Mouse (Mus musculus) central nervous system, embryonic 11.5 days (tissue): ENCODE measurements around the gene Dscaml1. TPM values are rescaled to one million over a fixed set of nuclear protein-coding genes. Genes with fewer than 3 reads are reported as not detected.

ENCODE experiments used
- polyA plus RNA-seq: library from polyadenylated mRNA; depleted of rRNA; stranded (reverse); fragments of >200 nt; gene quantifications from 2 replicates; pipeline ENCODE4 v1.2.3, GENCODE M21; 2012; rRNA removed

Dscaml1 gene
- 1.6 and 2.0 TPM in 2 replicates for polyA plus RNA-seq

DNA sequence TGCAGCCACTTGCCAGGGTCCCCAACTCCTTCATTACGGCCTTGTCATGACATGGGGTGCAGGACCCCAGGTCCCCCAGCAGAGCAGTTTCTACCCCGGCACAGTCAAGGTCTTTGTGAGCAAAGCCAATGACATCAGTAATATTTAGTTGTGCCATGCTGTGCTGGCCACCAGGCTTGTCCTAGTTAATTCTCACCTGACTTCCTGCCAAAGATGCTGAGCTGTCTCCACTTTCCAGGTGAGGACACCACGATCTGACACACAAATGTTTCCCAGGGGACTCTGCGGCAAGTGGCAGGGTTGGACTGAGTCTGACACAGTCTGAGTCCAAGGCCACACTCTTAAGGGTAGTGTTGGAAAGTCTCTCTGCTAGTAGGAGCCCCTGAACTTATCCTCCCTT lies at the start of gene Dscaml1:
Gene Dscaml1 (plus strand): TSS at position 173 of the 400 bp plus-strand sequence.

DNA sequence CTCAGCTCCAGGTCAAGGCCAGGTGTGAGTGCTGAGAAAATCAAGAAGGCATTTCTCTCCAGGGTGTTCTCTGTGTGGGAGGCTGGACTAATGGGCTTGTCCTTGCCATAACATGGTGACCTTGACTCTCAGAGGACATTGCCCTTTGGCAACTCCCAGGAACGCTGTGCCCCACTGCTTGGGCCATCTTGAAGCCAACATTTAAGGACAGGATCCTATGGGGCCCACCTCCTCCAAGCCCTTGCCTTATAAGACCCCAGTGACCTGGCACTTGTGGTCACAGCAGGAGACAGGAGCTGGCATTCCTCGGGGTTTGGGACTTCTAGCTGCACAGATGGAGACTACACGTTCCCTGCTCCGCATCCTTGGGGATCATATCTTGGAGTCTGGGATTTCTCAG lies 27.0 kb upstream of the Dscaml1 start, which contains the start of gene Fxyd2:
Gene Fxyd2 (plus strand): TSS at position 236 of the 400 bp plus-strand sequence.

Other genes with a start within 250 kb of the Dscaml1 start
- gene BC049352, start 244.6 kb upstream of the Dscaml1 start, polyA plus RNA-seq = not detected in 2 replicates
- 0.02 and 0.07 TPM in 2 replicates for gene Tmprss4, start 222.5 kb upstream of the Dscaml1 start, polyA plus RNA-seq
- 0.98 and 1.0 TPM in 2 replicates for gene Il10ra, start 157.5 kb upstream of the Dscaml1 start, polyA plus RNA-seq
- gene Tmprss13, start 107.5 kb upstream of the Dscaml1 start, polyA plus RNA-seq = 0.06 and 0.11 TPM in 2 replicates
- gene Fxyd6, start 56.4 kb upstream of the Dscaml1 start, polyA plus RNA-seq = 118 and 132 TPM in 2 replicates
- gene Fxyd2, start 27.0 kb upstream of the Dscaml1 start, polyA plus RNA-seq = 2.3 and 2.7 TPM in 2 replicates